Comparison of ENCODE assay signal across 16 mouse cellular contexts in the genomic region with DNA sequence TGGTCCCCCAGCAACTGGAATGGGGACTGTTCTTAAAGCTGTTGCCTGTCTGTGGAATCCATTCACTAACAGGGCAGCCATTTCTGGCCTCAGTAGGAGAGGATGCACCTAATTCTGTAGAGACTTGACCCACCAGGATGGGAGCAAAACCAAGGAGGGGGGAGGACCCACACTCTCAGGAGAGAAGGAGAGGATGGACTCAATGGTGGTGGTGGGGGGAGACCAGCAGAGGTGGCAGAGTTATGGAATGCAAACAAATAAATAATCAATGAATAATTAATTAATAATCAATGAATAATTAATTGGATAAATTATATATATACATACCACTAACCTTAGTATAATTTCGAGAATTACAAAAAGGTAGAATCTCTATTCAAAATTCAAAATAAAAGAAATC.
"Had no signal": no experiment of that assay in that cellular context is flagged by ENCODE, and none has a peak within 500 bp of the region (broad histone marks: within the 10 kb centered on the region; RNA-seq: fewer than 3 reads in every experiment).

No protein-coding gene starts in this region.

- H3K4me2 ChIP-seq: neural tube, embryonic 13.5 days; neural tube, embryonic 15.5 days; stomach, embryonic 15.5 days had no signal

- H3K9me3 ChIP-seq: neural tube, embryonic 13.5 days; neural tube, embryonic 15.5 days; stomach, embryonic 15.5 days had no signal

- H3K9ac ChIP-seq: neural tube, embryonic 13.5 days; neural tube, embryonic 15.5 days; stomach, embryonic 15.5 days had no signal

- DNase-seq: retina, postnatal 1 day; right cerebral cortex, adult 18-20 months; right cerebral cortex, postnatal 14 days; right cerebral cortex, postnatal 25 days; right cerebral cortex, postnatal 4 days; spleen, adult 18-20 months; thymus, adult 18-20 months; thymus, adult 2 months; thymus, postnatal 14 days; thymus, postnatal 25 days; thymus, postnatal 36 days; thymus, postnatal 4 days had no signal

- H3K27me3 ChIP-seq: neural tube, embryonic 13.5 days; neural tube, embryonic 15.5 days; stomach, embryonic 15.5 days had no signal

- H3K4me3 ChIP-seq: neural tube, embryonic 13.5 days; neural tube, embryonic 15.5 days; stomach, embryonic 15.5 days had no signal

- H3K27ac ChIP-seq: neural tube, embryonic 13.5 days; neural tube, embryonic 15.5 days; stomach, embryonic 15.5 days; stomach, postnatal 0 days had no signal

- H3K4me1 ChIP-seq: neural tube, embryonic 13.5 days; neural tube, embryonic 15.5 days; stomach, embryonic 15.5 days had no signal

- H3K36me3 ChIP-seq: neural tube, embryonic 13.5 days; neural tube, embryonic 15.5 days; stomach, embryonic 15.5 days had no signal
